Mouse (Mus musculus): ENCODE data around the gene Cnbd2. TPM values are rescaled to one million over a fixed set of nuclear protein-coding genes. Genes with fewer than 3 reads are reported as not detected.

Gene Cnbd2
- total RNA-seq (2021) = 1 to 10 TPM; 2.9 to 4.7 TPM
- long read RNA-seq, partial matches to known transcripts = 0 of 7 reads
- long read RNA-seq, other reads (novel, unspliced or antisense) = 7 of 7 reads

- peak; percentile 79 to 84 for DNase-seq (ENCODE audit: low spot score in 2 of 2)
Measured at GRCm38 (mm10) chr2:156312297-156312897, at the start of gene Cnbd2, which contains the start of gene Scand1. Gene Cnbd2, plus strand, starts transcription at chr2:156312299. Gene Scand1, minus strand, starts transcription at chr2:156312704.

- no peak for DNase-seq (ENCODE audit: low spot score in 2 of 2)
Measured at GRCm38 (mm10) chr2:156263204-156263893, 48.8 kb upstream of the Cnbd2 start.

- DNase-seq (ENCODE audit: low spot score in 2 of 2) = no peak
Measured at GRCm38 (mm10) chr2:156267636-156268035, 44.5 kb upstream of the Cnbd2 start.

- DNase-seq (ENCODE audit: low spot score in 2 of 2) = no peak
Measured at GRCm38 (mm10) chr2:156272553-156272952, 39.5 kb upstream of the Cnbd2 start.

GRCm38 (mm10) chr2:156278226-156279017 is 33.7 kb upstream of the Cnbd2 start:
- peak; percentile 75 to 81 for DNase-seq (ENCODE audit: low spot score in 2 of 2)

- no peak for DNase-seq (ENCODE audit: low spot score in 2 of 2)
Measured at GRCm38 (mm10) chr2:156281227-156281626, 30.9 kb upstream of the Cnbd2 start.

GRCm38 (mm10) chr2:156285161-156285560 is 26.9 kb upstream of the Cnbd2 start:
- no peak for DNase-seq (ENCODE audit: low spot score in 2 of 2)

- DNase-seq (ENCODE audit: low spot score in 2 of 2) = no peak
Measured at GRCm38 (mm10) chr2:156286733-156287132, 25.4 kb upstream of the Cnbd2 start.

- no peak for DNase-seq (ENCODE audit: low spot score in 2 of 2)
Measured at GRCm38 (mm10) chr2:156288222-156288621, 23.9 kb upstream of the Cnbd2 start.

- DNase-seq (ENCODE audit: low spot score in 2 of 2) = no peak
Measured at GRCm38 (mm10) chr2:156289552-156290160, 22.4 kb upstream of the Cnbd2 start.

- DNase-seq (ENCODE audit: low spot score in 2 of 2) = no peak
Measured at GRCm38 (mm10) chr2:156291998-156292397, 20.1 kb upstream of the Cnbd2 start.

GRCm38 (mm10) chr2:156295601-156296063 is 16.5 kb upstream of the Cnbd2 start:
- DNase-seq (ENCODE audit: low spot score in 2 of 2) = no peak

GRCm38 (mm10) chr2:156296190-156296589 is 15.9 kb upstream of the Cnbd2 start:
- no peak for DNase-seq (ENCODE audit: low spot score in 2 of 2)

- DNase-seq (ENCODE audit: low spot score in 2 of 2) = no peak
Measured at GRCm38 (mm10) chr2:156297653-156298052, 14.4 kb upstream of the Cnbd2 start.

GRCm38 (mm10) chr2:156298458-156298857 is 13.6 kb upstream of the Cnbd2 start:
- no peak for DNase-seq (ENCODE audit: low spot score in 2 of 2)

- DNase-seq (ENCODE audit: low spot score in 2 of 2) = no peak
Measured at GRCm38 (mm10) chr2:156302063-156302462, 10.0 kb upstream of the Cnbd2 start.

- DNase-seq (ENCODE audit: low spot score in 2 of 2) = no peak
Measured at GRCm38 (mm10) chr2:156304351-156304750, 7.7 kb upstream of the Cnbd2 start.

- no peak for DNase-seq (ENCODE audit: low spot score in 2 of 2)
Measured at GRCm38 (mm10) chr2:156305818-156306217, 6.3 kb upstream of the Cnbd2 start.

- no peak for DNase-seq (ENCODE audit: low spot score in 2 of 2)
Measured at GRCm38 (mm10) chr2:156307261-156307660, 4.8 kb upstream of the Cnbd2 start.

GRCm38 (mm10) chr2:156309948-156310347 is 2.2 kb upstream of the Cnbd2 start:
- no peak for DNase-seq (ENCODE audit: low spot score in 2 of 2)

GRCm38 (mm10) chr2:156310455-156310854 is 1.6 kb upstream of the Cnbd2 start:
- no peak for DNase-seq (ENCODE audit: low spot score in 2 of 2)
